In genomic region chr5:125055901-125056300, GRCm38 (mm10) we compare ENCODE assay signal across 10 mouse cellular contexts. TPM values are rescaled to one million over a fixed set of nuclear protein-coding genes. Genes with fewer than 3 reads are reported as not detected.
DNase-seq lines count a peak whose midpoint lies in the region; ATAC-seq and TF ChIP-seq lines count a peak whose summit lies in the region.
"Had no signal": no experiment of that assay in that cellular context is flagged by ENCODE, and none has a peak within 500 bp of the region (broad histone marks: within the 10 kb centered on the region; RNA-seq: fewer than 3 reads in every experiment).

No protein-coding gene starts in this region.

- no peak for TF ChIP-seq POLR2A in heart, adult 2 months (IDR thresholded peaks at IDR 0.05; ENCODE audit: insufficient read depth, low read depth, low read length)

- TF ChIP-seq CTCF in heart, adult 2 months (IDR thresholded peaks at IDR 0.05): no peak
- no peak for TF ChIP-seq CTCF in midbrain, postnatal 0 days (IDR thresholded peaks at IDR 0.05)

- 69% methylated on average over 8 of the region's 8 CpGs for WGBS in heart, adult 2 months
- WGBS in midbrain, postnatal 0 days: 75% methylated on average over 8 of the region's 8 CpGs
- 58% methylated on average over 7 of the region's 8 CpGs for WGBS in midbrain, embryonic 15.5 days
- 35% methylated on average over 8 of the region's 8 CpGs for WGBS in liver, embryonic 16.5 days (ENCODE audit: insufficient replicate concordance)

- no peak for ATAC-seq in midbrain, postnatal 0 days (ENCODE audit: low FRiP score)
- ATAC-seq in midbrain, embryonic 15.5 days (replicated peaks): no peak
- ATAC-seq in liver, embryonic 16.5 days (ENCODE audit: low read depth): no peak

- intact Hi-C loops in heart, adult 2 months (cut with DNase I): loop anchor here (5.0 kb wide), 1 partner anchor 211 kb away; no protein-coding TSS in a partner anchor

- no peaks in the 10 kb centered on the region; the same call in 1 of the 2 replicates for H3K79me2 ChIP-seq in heart, adult 2 months (replicated peaks; ENCODE audit: control insufficient read depth, insufficient read depth, low read length)

- TF ChIP-seq EP300 in heart, adult 2 months (IDR thresholded peaks at IDR 0.05; ENCODE audit: insufficient read depth, low read depth, low read length): no peak

- H3K36me3 ChIP-seq in heart, adult 2 months (ENCODE audit: control insufficient read depth, insufficient read depth, low read length): no peaks in the 10 kb centered on the region
- peaks cover 12% of the 10 kb centered on the region for H3K36me3 ChIP-seq in midbrain, postnatal 0 days (ENCODE audit: insufficient read depth, low read length)
- no peaks in the 10 kb centered on the region for H3K36me3 ChIP-seq in midbrain, embryonic 15.5 days (replicated peaks)
- H3K36me3 ChIP-seq in liver, embryonic 16.5 days (ENCODE audit: control insufficient read depth, insufficient read depth): no peaks in the 10 kb centered on the region

- peaks cover 41% of the 10 kb centered on the region for H3K4me1 ChIP-seq in heart, adult 2 months (ENCODE audit: control insufficient read depth, insufficient read depth, low read length)
- peaks cover 14% of the 10 kb centered on the region for H3K4me1 ChIP-seq in midbrain, postnatal 0 days (ENCODE audit: insufficient read depth, low read length)
- peaks cover 46% of the 10 kb centered on the region for H3K4me1 ChIP-seq in midbrain, embryonic 15.5 days
- peaks cover 63% of the 10 kb centered on the region for H3K4me1 ChIP-seq in liver, embryonic 16.5 days (ENCODE audit: control insufficient read depth, low read depth, low read length)

- no peak overlapping the region for H3K4me2 ChIP-seq in midbrain, postnatal 0 days (ENCODE audit: low read depth, low read length, poor library complexity, severe bottlenecking)
- no peak overlapping the region for H3K4me2 ChIP-seq in midbrain, embryonic 15.5 days
- H3K4me2 ChIP-seq in liver, embryonic 16.5 days (ENCODE audit: low read depth, low read length): peak overlapping the region; percentile 37

- peak overlapping the region; percentile 9; the same call in 1 of the 2 replicates for H3K9ac ChIP-seq in heart, adult 2 months (ENCODE audit: low read depth, low read length)
- H3K9ac ChIP-seq in midbrain, postnatal 0 days (replicated peaks; ENCODE audit: low read length, poor library complexity, severe bottlenecking): 0 out of 2 replicates have a peak overlapping the region, but pooled peaks have one; percentile 4
- no peak overlapping the region for H3K9ac ChIP-seq in midbrain, embryonic 15.5 days
- no peak overlapping the region for H3K9ac ChIP-seq in liver, embryonic 16.5 days (ENCODE audit: low read depth, low read length)

- H3K27me3 ChIP-seq in heart, adult 2 months (ENCODE audit: control insufficient read depth, insufficient read depth, low read length): no peaks in the 10 kb centered on the region
- H3K27me3 ChIP-seq in midbrain, postnatal 0 days (ENCODE audit: insufficient read depth, low read length): no peaks in the 10 kb centered on the region
- H3K27me3 ChIP-seq in midbrain, embryonic 15.5 days (replicated peaks): no peaks in the 10 kb centered on the region
- peaks cover 23% of the 10 kb centered on the region for H3K27me3 ChIP-seq in liver, embryonic 16.5 days (ENCODE audit: control insufficient read depth, insufficient read depth, low read depth, low read length)

- no peak overlapping the region for H3K4me3 ChIP-seq in heart, adult 2 months
- H3K4me3 ChIP-seq in midbrain, postnatal 0 days (ENCODE audit: low read depth, low read length): no peak overlapping the region
- H3K4me3 ChIP-seq in midbrain, embryonic 15.5 days: no peak overlapping the region
- H3K4me3 ChIP-seq in liver, embryonic 16.5 days (ENCODE audit: low read depth, low read length): no peak overlapping the region

- H3K27ac ChIP-seq in heart, adult 2 months: peak overlapping the region; percentile 88; the same call in 1 of the 2 replicates
- no peak overlapping the region for H3K27ac ChIP-seq in midbrain, postnatal 0 days (ENCODE audit: low read depth, low read length)
- H3K27ac ChIP-seq in midbrain, embryonic 15.5 days: no peak overlapping the region
- H3K27ac ChIP-seq in liver, embryonic 16.5 days (ENCODE audit: low read length): no peak overlapping the region

- H3K9me3 ChIP-seq in midbrain, postnatal 0 days (ENCODE audit: low read length): no peaks in the 10 kb centered on the region
- no peaks in the 10 kb centered on the region for H3K9me3 ChIP-seq in midbrain, embryonic 15.5 days
- no peaks in the 10 kb centered on the region for H3K9me3 ChIP-seq in liver, embryonic 16.5 days (replicated peaks; ENCODE audit: control insufficient read depth, low read length)

- no peak for DNase-seq in heart, adult 2 months
- DNase-seq in heart, adult 8-10 months (ENCODE audit: low spot score): no peak
- DNase-seq in midbrain, postnatal 0 days (ENCODE audit: low spot score): no peak
- DNase-seq in right cerebral cortex, postnatal 14 days: no peak
- no peak for DNase-seq in adrenal gland, adult 8-10 months
- no peak for DNase-seq in ovary, adult 18-20 months (ENCODE audit: low spot score)

RNA-seq across cellular contexts. Expression of gene Rflna, which starts 52.9 kb away (rescaled TPM):
- total RNA-seq in heart, adult 2 months (2021): under 1 TPM; 0.13 to 0.39 TPM
- 0.78 and 0.85 TPM in 2 replicates for polyA plus RNA-seq in heart, adult 2 months (2012; rRNA removed)
- under 1 TPM in 2 of 4 experiments, not detected in 2; 0.19 to 0.24 TPM for total RNA-seq in heart, adult 8-10 months (2022)
- 6.1 and 10.6 TPM in 2 replicates for total RNA-seq in midbrain, postnatal 0 days (2014; rRNA removed)
- polyA plus RNA-seq in midbrain, postnatal 0 days (2015; fragmentation: Nextera tagmentation; extraction: Ambion mirVana): 7.2 and 8.6 TPM in 2 replicates
- 6.7 and 7.9 TPM in 2 replicates for polyA plus RNA-seq in midbrain, embryonic 15.5 days (2015; fragmentation: Nextera tagmentation; extraction: Ambion mirVana)
- 0.18 and 0.21 TPM in 2 replicates for polyA plus RNA-seq in liver, embryonic 16.5 days (2015; fragmentation: Nextera tagmentation; extraction: Ambion mirVana)
- 1 to 10 TPM; 2.4 to 4.6 (median 3.4) TPM for total RNA-seq in adrenal gland, adult 8-10 months (2022)
- total RNA-seq: granulocyte monocyte progenitor cell, adult 5-6 weeks; megakaryocyte-erythroid progenitor cell, adult 5-6 weeks had no signal

Comparison
In these comparisons a context has a peak if more than half of its experiments do, and no peak if none do; other contexts are left out.
1. H3K9ac ChIP-seq: peak in heart, adult 2 months (single experiment) and midbrain, postnatal 0 days (single experiment); none in midbrain, embryonic 15.5 days (single experiment) and liver, embryonic 16.5 days (single experiment).